ENCODE assay signal across 9 mouse cellular contexts in the genomic region with DNA sequence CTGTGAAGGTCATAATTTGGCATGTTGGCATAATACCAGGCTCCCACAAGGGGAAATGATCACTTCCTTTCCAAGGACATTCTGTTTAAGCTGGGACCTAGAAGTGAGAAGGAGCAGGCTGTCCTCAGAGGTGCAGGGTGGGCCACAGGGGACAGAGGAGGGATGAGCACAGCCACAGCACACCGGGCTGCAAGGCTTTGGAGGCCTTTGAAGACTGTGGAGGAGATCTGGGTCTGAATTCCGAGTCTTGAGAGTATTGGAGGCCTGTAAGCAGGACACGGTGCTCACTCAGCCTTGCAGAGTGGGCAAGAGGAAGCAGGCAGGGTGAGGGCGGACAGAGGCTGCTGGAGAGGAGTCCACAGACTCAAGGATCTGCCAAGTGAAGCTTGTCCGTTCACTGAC. TPM values are rescaled to one million over a fixed set of nuclear protein-coding genes. Genes with fewer than 3 reads are reported as not detected.
DNase-seq lines count a peak whose midpoint lies in the region; ATAC-seq and TF ChIP-seq lines count a peak whose summit lies in the region.
"Had no signal": no experiment of that assay in that cellular context is flagged by ENCODE, and none has a peak within 500 bp of the region (broad histone marks: within the 10 kb centered on the region; RNA-seq: fewer than 3 reads in every experiment).

No protein-coding gene starts in this region.

- H3K9ac ChIP-seq in ES-E14 (ENCODE audit: insufficient read depth, low read depth, low read length, poor library complexity, severe bottlenecking): no peak overlapping the region
- 0 out of 2 replicates have a peak overlapping the region, but pooled peaks have one; percentile 7 for H3K9ac ChIP-seq in lung, embryonic 16.5 days (ENCODE audit: low read length)
- H3K9ac ChIP-seq: stomach, embryonic 15.5 days had no signal

- in situ Hi-C loops in ES-E14 (cut with MboI; ENCODE audit: low sequenced_read_pairs in 2 of 2, unreplicated experiment in 2 of 2): no loop called here

- 0 out of 2 replicates have a peak, but pooled peaks have one; percentile 17 for ATAC-seq in lung, embryonic 16.5 days (ENCODE audit: low read depth)
- ATAC-seq in CD4-positive, CD25-positive, alpha-beta regulatory T cell, adult 4 months: no peak

- WGBS in lung, embryonic 16.5 days: 62% methylated on average over 5 of the region's 5 CpGs

- H3K9me3 ChIP-seq in ES-E14 (ENCODE audit: control insufficient read depth, insufficient read depth, low read depth, low read length): no peaks in the 10 kb centered on the region
- H3K9me3 ChIP-seq in lung, embryonic 16.5 days (ENCODE audit: control insufficient read depth, low read length): no peaks in the 10 kb centered on the region
- H3K9me3 ChIP-seq: stomach, embryonic 15.5 days had no signal

- H3K4me2 ChIP-seq in lung, embryonic 16.5 days (ENCODE audit: low read depth, low read length): no peak overlapping the region
- H3K4me2 ChIP-seq: stomach, embryonic 15.5 days had no signal

- peak overlapping the region; percentile 15; the same call in 1 of the 2 replicates for H3K27ac ChIP-seq in ES-E14 (ENCODE audit: insufficient read depth, low read depth, low read length, poor library complexity, severe bottlenecking)
- H3K27ac ChIP-seq in lung, embryonic 16.5 days (ENCODE audit: low read length): peak overlapping the region; percentile 39; the same call in 1 of the 2 replicates
- H3K27ac ChIP-seq: stomach, embryonic 15.5 days had no signal

- H3K4me1 ChIP-seq in ES-E14 (ENCODE audit: control insufficient read depth in 2 of 2, insufficient read depth in 2 of 2, low read length in 2 of 2, poor library complexity in 1 of 2): 0 out of 4 replicates have a peak, but pooled peaks cover 0 to 2% of the 10 kb centered on the region in 2 experiments
- H3K4me1 ChIP-seq in lung, embryonic 16.5 days (replicated peaks; ENCODE audit: control insufficient read depth, insufficient read depth, low read length): peaks cover 10% of the 10 kb centered on the region; the same call in 1 of the 2 replicates

- H3K4me3 ChIP-seq in ES-E14 (ENCODE audit: insufficient read depth in 1 of 2, low read depth in 1 of 2, low read length in 2 of 2, poor library complexity in 1 of 2, severe bottlenecking in 1 of 2): no peak overlapping the region
- H3K4me3 ChIP-seq in lung, embryonic 16.5 days (ENCODE audit: low read length): no peak overlapping the region
- H3K4me3 ChIP-seq: stomach, embryonic 15.5 days had no signal

- no peaks in the 10 kb centered on the region for H3K27me3 ChIP-seq in lung, embryonic 16.5 days (ENCODE audit: control insufficient read depth, insufficient read depth, low read depth, low read length)
- H3K27me3 ChIP-seq: stomach, embryonic 15.5 days had no signal

- intact Hi-C loops in gastrocnemius, postnatal 36 days (cut with DNase I): no loop called here

- no peaks in the 10 kb centered on the region for H3K36me3 ChIP-seq in ES-E14 (ENCODE audit: control insufficient read depth, insufficient read depth, low read length, poor library complexity, severe bottlenecking)
- no peaks in the 10 kb centered on the region for H3K36me3 ChIP-seq in lung, embryonic 16.5 days (ENCODE audit: control insufficient read depth, insufficient read depth, low read length)
- H3K36me3 ChIP-seq: stomach, embryonic 15.5 days had no signal

- DNase-seq in gastrocnemius, adult 18-20 months (ENCODE audit: low spot score): peak; percentile 39
- DNase-seq in gastrocnemius, postnatal 36 days: no peak
- DNase-seq in ES-E14 (ENCODE audit: low read depth, low spot score): no peak
- DNase-seq in kidney, adult 8-10 months: peak; percentile 50 to 59
- no peak for DNase-seq in B cell, adult 2 months
- DNase-seq in Muller cell, postnatal 12 days (ENCODE audit: inconsistent ontology term): no peak

TF ChIP-seq in ES-E14, 5 proteins besides CTCF, POLR2A, EP300 and RAD21:
- TF ChIP-seq CHD2 (IDR thresholded peaks at IDR 0.05; ENCODE audit: low read depth, low read length) (no peak), ZNF384 (IDR thresholded peaks at IDR 0.05; ENCODE audit: low read depth, low read length) (no peak), MAFK (IDR thresholded peaks at IDR 0.05; ENCODE audit: insufficient read depth, low read depth, low read length) (no peak), ZC3H11A (IDR thresholded peaks at IDR 0.05; ENCODE audit: borderline replicate concordance, low read depth, low read length) (no peak), HCFC1 (IDR thresholded peaks at IDR 0.05; ENCODE audit: borderline replicate concordance, insufficient read depth, low read length) (no peak)

RNA-seq across cellular contexts. Expression of a gene that starts 6.0 kb away (rescaled TPM):
- total RNA-seq in gastrocnemius, adult 18-20 months (2021): 10 to 100 TPM; 15.6 to 17.1 TPM
- 10 to 100 TPM; 13.5 to 16.0 TPM for total RNA-seq in gastrocnemius, postnatal 36 days (2021)
- 19.2 and 21.3 TPM in 2 replicates for total RNA-seq in ES-E14 (2012; rRNA removed)
- 13.6 and 14.3 TPM in 2 replicates for polyA plus RNA-seq in lung, embryonic 16.5 days (2015; fragmentation: Nextera tagmentation; extraction: Ambion mirVana)
- 10 to 100 TPM in 1 of 2 experiments, 1 to 10 TPM in 1; 8.4 to 16.2 TPM for polyA plus RNA-seq in CD4-positive, CD25-positive, alpha-beta regulatory T cell, adult 4 months (2017; shearing (Covaris generic))

RNA-seq across cellular contexts. Expression of a gene that starts 34.3 kb away (rescaled TPM):
- total RNA-seq in gastrocnemius, adult 18-20 months (2021): 1 to 10 TPM; 4.3 to 5.1 TPM
- 1 to 10 TPM; 3.6 to 5.3 TPM for total RNA-seq in gastrocnemius, postnatal 36 days (2021)
- 2.4 and 3.4 TPM in 2 replicates for total RNA-seq in ES-E14 (2012; rRNA removed)
- 25.2 and 26.4 TPM in 2 replicates for polyA plus RNA-seq in lung, embryonic 16.5 days (2015; fragmentation: Nextera tagmentation; extraction: Ambion mirVana)
- polyA plus RNA-seq in CD4-positive, CD25-positive, alpha-beta regulatory T cell, adult 4 months (2017; shearing (Covaris generic)): 1 to 10 TPM; 5.1 to 6.1 TPM

Comparison
In these comparisons a context has a peak if more than half of its experiments do, and no peak if none do; other contexts are left out.
1. DNase-seq: peak in gastrocnemius, adult 18-20 months (single experiment) and kidney, adult 8-10 months (2 of 2); none in gastrocnemius, postnatal 36 days (0 of 2), ES-E14 (single experiment), B cell, adult 2 months (0 of 2) and Muller cell, postnatal 12 days (single experiment).